Mouse (Mus musculus) myocyte (in vitro differentiated cells): Measurements from ENCODE around the gene Plcb3. TPM values are rescaled to one million over a fixed set of nuclear protein-coding genes. Genes with fewer than 3 reads are reported as not detected.

ENCODE experiments used
- H3K27me3 ChIP-seq: one replicate; pipeline ENCODE4 v1.6.1; 2011; ENCODE audit not compliant: control insufficient read depth, insufficient read depth, insufficient read length
- H3K36me3 ChIP-seq: one replicate; pipeline ENCODE4 v1.6.1; 2011; ENCODE audit not compliant: control insufficient read depth, insufficient read depth
- H3K4me2 ChIP-seq: one replicate; pipeline ENCODE4 v1.6.1; 2011; ENCODE audit warnings: low read depth, control low read depth
- H3K4me3 ChIP-seq: one replicate; pipeline ENCODE4 v1.5.1; 2011; ENCODE audit warnings: mild to moderate bottlenecking, control low read depth, moderate library complexity
- H3K79me2 ChIP-seq: one replicate; pipeline ENCODE4 v1.6.1; 2011; ENCODE audit not compliant: control insufficient read depth, insufficient read depth
- H3ac ChIP-seq: one replicate; pipeline ENCODE4 v1.6.1; 2011; ENCODE audit not compliant: control insufficient read depth, insufficient read length
- CEBPB ChIP-seq: IDR thresholded peaks from 2 replicates; pipeline ENCODE4 v1.6.1; 2011; ENCODE audit warnings: mild to moderate bottlenecking, moderate library complexity; ENCODE audit not compliant: poor library complexity, insufficient read depth, severe bottlenecking
- E2F4 ChIP-seq: IDR thresholded peaks from one replicate; pipeline ENCODE4 v1.6.1; 2011; ENCODE audit warnings: mild to moderate bottlenecking, control low read depth, moderate library complexity; ENCODE audit not compliant: insufficient read depth
- MAX ChIP-seq: IDR thresholded peaks from one replicate; pipeline ENCODE4 v1.6.1; 2011; ENCODE audit warnings: low read depth, mild to moderate bottlenecking, control low read depth
- MYOD1 ChIP-seq, 3 experiments: IDR thresholded peaks; one replicate each; pipeline ENCODE4 v1.6.1; 2011; ENCODE audit warnings: control low read depth in 2 of 3, low read depth in 2 of 3, mild to moderate bottlenecking in 2 of 3, moderate library complexity in 1 of 3; ENCODE audit not compliant: insufficient read length in 2 of 3, control insufficient read depth in 1 of 3
- MYOG ChIP-seq, 3 experiments: IDR thresholded peaks; one replicate each; pipeline ENCODE4 v1.6.1; 2011; ENCODE audit warnings: control low read depth in 2 of 3, low read depth in 2 of 3, mild to moderate bottlenecking in 2 of 3; ENCODE audit not compliant: insufficient read length in 2 of 3, control insufficient read depth in 1 of 3, insufficient read depth in 1 of 3
- POLR2A ChIP-seq: IDR thresholded peaks from one replicate; pipeline ENCODE4 v1.6.1; 2011; ENCODE audit warnings: low read depth, mild to moderate bottlenecking, control low read depth, moderate library complexity; ENCODE audit not compliant: insufficient read length
- POLR2AphosphoS2 ChIP-seq: IDR thresholded peaks from one replicate; pipeline ENCODE4 v1.6.1; 2011; ENCODE audit warnings: low read depth, control low read depth; ENCODE audit not compliant: insufficient read length
- REST ChIP-seq: IDR thresholded peaks from one replicate; pipeline ENCODE4 v1.6.1; 2011; ENCODE audit warnings: mild to moderate bottlenecking, control low read depth, moderate library complexity; ENCODE audit not compliant: insufficient read depth, insufficient read length
- SRF ChIP-seq: IDR thresholded peaks from one replicate; pipeline ENCODE4 v1.6.1; 2011; ENCODE audit warnings: low read depth; ENCODE audit not compliant: control insufficient read depth, insufficient read length
- TCF12 ChIP-seq: IDR thresholded peaks from one replicate; pipeline ENCODE4 v1.6.1; 2011; ENCODE audit warnings: mild to moderate bottlenecking, control low read depth; ENCODE audit not compliant: poor library complexity, insufficient read depth, severe bottlenecking
- TCF3 ChIP-seq: IDR thresholded peaks from one replicate; pipeline ENCODE4 v1.6.1; 2011; ENCODE audit warnings: low read depth, control low read depth; ENCODE audit not compliant: insufficient read length
- USF1 ChIP-seq: IDR thresholded peaks from one replicate; pipeline ENCODE4 v1.6.1; 2011; ENCODE audit warnings: low read depth, mild to moderate bottlenecking, control low read depth, moderate library complexity
- polyA plus RNA-seq: library from polyadenylated mRNA; unstranded; fragments of >200 nt; fragmentation: generic; extraction: Trizol; gene quantifications from one replicate; pipeline ENCODE4 v1.2.1, GENCODE M21; 2012; ENCODE audit warnings: missing spikeins

Plcb3 gene
- polyA plus RNA-seq, 1 experiment, result 34.3 TPM

- TF ChIP-seq E2F4 (no peak), MYOG (IDR thresholded peaks at IDR 0.05; ENCODE audit: control insufficient read depth in 1 of 3, insufficient read depth in 1 of 3, insufficient read length in 2 of 3, low read depth in 2 of 3) (no peak), REST (no peak), SRF (no peak), POLR2AphosphoS2 (no peak), TCF3 (no peak), TCF12 (no peak), MYOD1 (IDR thresholded peaks at IDR 0.05; ENCODE audit: control insufficient read depth in 1 of 3, insufficient read length in 2 of 3, low read depth in 2 of 3) (no peak), USF1 (no peak), POLR2A (no peak), CEBPB (no peak), MAX (no peak)
- Histone ChIP-seq H3K79me2 (no peaks in the 10 kb centered on the region), H3K4me2 (no peak overlapping the region), H3K27me3 (no peaks in the 10 kb centered on the region), H3K4me3 (no peak overlapping the region), H3K36me3 (no peaks in the 10 kb centered on the region), H3ac (no peak overlapping the region)
Measured at GRCm38 (mm10) chr19:6999360-7000063, 23.2 kb upstream of the Plcb3 start.

DNA sequence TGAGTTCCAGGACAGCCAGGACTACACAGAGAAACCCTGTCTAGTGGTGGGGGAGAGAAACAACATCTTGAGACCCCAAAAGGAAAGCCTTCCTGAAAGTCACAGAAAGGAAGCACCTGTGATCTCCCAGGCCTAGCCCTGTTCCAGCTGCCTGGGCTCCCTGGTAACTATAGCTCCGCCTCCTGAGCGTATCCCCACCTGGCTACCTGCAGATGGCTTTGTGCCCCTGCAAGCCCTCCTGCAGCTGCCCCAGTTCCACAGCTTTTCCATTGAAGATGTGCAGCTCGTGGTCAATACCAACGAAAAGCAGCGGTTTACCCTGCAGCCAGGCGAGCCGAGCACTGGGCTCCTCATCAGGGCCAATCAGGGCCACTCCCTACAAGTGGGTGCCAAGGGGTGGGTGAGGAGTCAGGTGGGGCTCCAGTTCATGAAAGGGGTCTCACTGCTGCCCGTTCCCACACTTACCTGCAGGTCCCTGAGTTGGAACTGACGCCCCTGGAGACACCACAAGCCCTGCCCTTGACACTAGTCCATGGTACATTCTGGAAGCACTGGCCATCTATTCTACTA lies 21.5 kb upstream of the Plcb3 start:
- Histone ChIP-seq H3K4me3 (no peak overlapping the region), H3K79me2 (no peaks in the 10 kb centered on the region), H3K4me2 (no peak overlapping the region), H3K36me3 (no peaks in the 10 kb centered on the region), H3ac (no peak overlapping the region), H3K27me3 (no peaks in the 10 kb centered on the region)
- TF ChIP-seq TCF12 (no peak), MYOD1 (IDR thresholded peaks at IDR 0.05; ENCODE audit: control insufficient read depth in 1 of 3, insufficient read length in 2 of 3, low read depth in 2 of 3) (no peak), MAX (no peak), TCF3 (no peak), E2F4 (no peak), CEBPB (no peak), POLR2A (no peak), MYOG (IDR thresholded peaks at IDR 0.05; ENCODE audit: control insufficient read depth in 1 of 3, insufficient read depth in 1 of 3, insufficient read length in 2 of 3, low read depth in 2 of 3) (no peak), USF1 (no peak), REST (no peak), POLR2AphosphoS2 (no peak), SRF (no peak)

GRCm38 (mm10) chr19:6996006-6996405 lies 19.7 kb upstream of the Plcb3 start, which contains the start of the genes Nudt22 and Trpt1:
Gene Nudt22, minus strand, starts transcription at chr19:6996117.
Gene Trpt1, plus strand, starts transcription at chr19:6996131.
- Histone ChIP-seq H3K4me3 (peak within 1 kb of the TSS; percentile 42), H3K79me2 (no peaks in the 10 kb centered on the region), H3K36me3 (no peaks in the 10 kb centered on the region), H3ac (peak within 1 kb of the TSS; percentile 3), H3K4me2 (peak within 1 kb of the TSS; percentile 97), H3K27me3 (no peaks in the 10 kb centered on the region)
- peak; percentile 75 for TF ChIP-seq POLR2A
- no peak for TF ChIP-seq MAX
- peak; percentile 50 for TF ChIP-seq POLR2AphosphoS2

DNA sequence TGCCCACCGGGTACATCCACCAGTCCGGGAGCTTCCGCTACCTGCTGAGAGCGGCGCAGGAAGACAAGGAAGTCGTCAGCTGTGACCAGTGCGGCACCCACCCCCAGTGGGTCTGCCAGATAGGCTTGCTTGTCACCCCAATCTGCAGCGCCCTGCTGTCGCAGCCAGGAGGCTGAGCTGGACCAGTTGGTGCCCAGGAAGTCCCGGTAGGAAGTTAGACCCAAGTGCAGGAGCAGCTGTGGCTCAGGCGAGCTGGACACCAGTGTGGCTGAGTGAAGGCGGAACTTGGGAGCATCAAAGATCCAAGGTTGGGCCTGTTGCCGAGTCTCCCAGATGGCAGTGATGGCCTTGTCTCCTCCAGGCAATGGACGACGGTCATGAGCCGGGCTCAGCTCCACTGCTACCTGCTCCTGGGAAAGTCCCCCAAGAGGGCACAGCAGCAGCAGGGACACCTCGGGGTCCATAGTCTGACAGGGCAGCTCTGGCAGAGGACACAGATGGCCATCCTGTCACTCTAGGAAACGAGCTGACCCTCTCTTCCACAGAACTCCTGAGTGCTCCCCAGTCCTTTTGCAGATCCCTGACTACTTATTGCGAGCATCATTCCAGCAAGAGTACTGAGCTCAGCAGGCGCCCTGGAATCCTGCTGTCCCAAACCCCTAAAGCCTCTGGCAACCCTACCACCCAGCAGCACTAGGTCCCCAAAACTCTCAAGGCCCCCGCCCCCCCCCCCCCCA lies 19.2 kb upstream of the Plcb3 start:
- TF ChIP-seq E2F4 (no peak), MYOG (IDR thresholded peaks at IDR 0.05; ENCODE audit: control insufficient read depth in 1 of 3, insufficient read depth in 1 of 3, insufficient read length in 2 of 3, low read depth in 2 of 3) (peak in 2 of 3 experiments; percentile 35 to 59)
- H3ac ChIP-seq, result peak overlapping the region; percentile 3
- no peaks in the 10 kb centered on the region for H3K36me3 ChIP-seq
- H3K4me3 ChIP-seq, result peak overlapping the region; percentile 42
- H3K4me2 ChIP-seq, result peak overlapping the region; percentile 97
- H3K27me3 ChIP-seq, result no peaks in the 10 kb centered on the region
- H3K79me2 ChIP-seq, result no peaks in the 10 kb centered on the region

DNA sequence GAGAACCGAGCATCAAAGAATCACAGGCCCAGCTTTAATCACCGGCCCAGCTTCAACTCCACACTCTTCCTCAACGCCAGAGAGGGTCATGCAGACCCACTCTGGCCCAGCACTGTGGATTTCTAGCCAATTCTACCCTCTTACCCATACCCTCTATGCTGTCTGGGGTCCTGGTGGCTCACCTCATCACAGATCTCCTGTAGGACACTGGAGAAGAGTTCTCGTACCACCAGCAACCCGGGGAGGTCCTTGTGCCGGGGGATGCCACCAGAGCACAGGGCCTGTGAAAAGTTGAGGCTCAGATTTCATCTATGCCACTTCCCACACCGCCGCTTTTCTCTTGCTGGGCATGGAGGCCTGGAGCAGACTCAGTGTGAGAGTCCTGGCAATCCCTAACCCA lies 18.2 kb upstream of the Plcb3 start:
- H3K27me3 ChIP-seq, result no peaks in the 10 kb centered on the region
- H3K4me3 ChIP-seq, result peak overlapping the region; percentile 42
- no peaks in the 10 kb centered on the region for H3K79me2 ChIP-seq
- no peaks in the 10 kb centered on the region for H3K36me3 ChIP-seq
- peak overlapping the region; percentile 97 for H3K4me2 ChIP-seq
- no peak overlapping the region for H3ac ChIP-seq
- TF ChIP-seq MYOG (IDR thresholded peaks at IDR 0.05; ENCODE audit: control insufficient read depth in 1 of 3, insufficient read depth in 1 of 3, insufficient read length in 2 of 3, low read depth in 2 of 3) (no peak), POLR2A (no peak), E2F4 (no peak), TCF12 (no peak), SRF (no peak), POLR2AphosphoS2 (no peak), TCF3 (no peak)
